Mouse (Mus musculus): ENCODE results near the gene Tbcel.
A peak's percentile ranks its signal among the peaks of the same experiment; 100 is the strongest.

Gene Tbcel

GRCm38 (mm10) chr9:42482944-42483343 lies 24.7 kb downstream of the Tbcel start:
- DNase-seq: no peak

- DNase-seq: no peak
These were observed 31.4 kb downstream of the Tbcel start for GRCm38 (mm10) chr9:42476166-42476565.

- no peak for DNase-seq
These were observed 33.4 kb downstream of the Tbcel start for GRCm38 (mm10) chr9:42474244-42474643.

- DNase-seq: peak; percentile 94
These were observed 35.5 kb downstream of the Tbcel start for GRCm38 (mm10) chr9:42471921-42472747.

- peak; percentile 88 for DNase-seq
These were observed 36.4 kb downstream of the Tbcel start for GRCm38 (mm10) chr9:42471214-42471613.

- no peak for DNase-seq
These were observed 38.3 kb downstream of the Tbcel start for GRCm38 (mm10) chr9:42469323-42469722.

GRCm38 (mm10) chr9:42468360-42468759 lies 39.2 kb downstream of the Tbcel start:
- DNase-seq: no peak

- DNase-seq: no peak
These were observed 40.3 kb downstream of the Tbcel start for GRCm38 (mm10) chr9:42467116-42467815.

GRCm38 (mm10) chr9:42465661-42466091 lies 41.9 kb downstream of the Tbcel start:
- DNase-seq: peak; percentile 36

- peak; percentile 36 for DNase-seq
These were observed 43.4 kb downstream of the Tbcel start for GRCm38 (mm10) chr9:42464181-42464580.

GRCm38 (mm10) chr9:42463220-42463989 lies 44.2 kb downstream of the Tbcel start:
- DNase-seq: peak; percentile 86

GRCm38 (mm10) chr9:42462585-42463219 lies 44.9 kb downstream of the Tbcel start:
- DNase-seq: no peak

GRCm38 (mm10) chr9:42461390-42462108 lies 46.1 kb downstream of the Tbcel start:
- no peak for DNase-seq

- DNase-seq: no peak
These were observed 47.3 kb downstream of the Tbcel start for GRCm38 (mm10) chr9:42460353-42460752.

GRCm38 (mm10) chr9:42459736-42460135 lies 47.9 kb downstream of the Tbcel start:
- no peak for DNase-seq

- DNase-seq: peak; percentile 54
These were observed 48.7 kb downstream of the Tbcel start for GRCm38 (mm10) chr9:42458741-42459515.

GRCm38 (mm10) chr9:42457501-42457900 lies 50.1 kb downstream of the Tbcel start:
- DNase-seq: peak; percentile 67

GRCm38 (mm10) chr9:42454364-42454763 lies 53.2 kb downstream of the Tbcel start:
- DNase-seq: no peak

GRCm38 (mm10) chr9:42449043-42449442 lies 58.6 kb downstream of the Tbcel start:
- no peak for DNase-seq

- DNase-seq: no peak
These were observed 65.5 kb downstream of the Tbcel start for GRCm38 (mm10) chr9:42442100-42442499.

- no peak for DNase-seq
These were observed 66.4 kb downstream of the Tbcel start for GRCm38 (mm10) chr9:42441234-42441633.

All from lung, postnatal 36 days (tissue).